Mouse (Mus musculus): ENCODE data around the gene Bbs9. TPM values are rescaled to one million over a fixed set of nuclear protein-coding genes. Genes with fewer than 3 reads are reported as not detected.

Bbs9 gene
- total and polyA plus RNA-seq, 2 experiments from 2014 or later: 17.8 to 35.4 TPM

- peak; percentile 24 for DNase-seq
- 47% methylated on average over 1 of the region's 1 CpGs for WGBS
- ATAC-seq: no peak
- Histone ChIP-seq H3K4me3 (ENCODE audit: low read depth, low read length) (no peak overlapping the region), H3K27me3 (ENCODE audit: insufficient read depth, low read length) (no peaks in the 10 kb centered on the region), H3K9me3 (ENCODE audit: low read length) (no peaks in the 10 kb centered on the region), H3K9ac (no peak overlapping the region), H3K36me3 (ENCODE audit: insufficient read depth) (no peaks in the 10 kb centered on the region), H3K27ac (ENCODE audit: low read depth, low read length) (no peak overlapping the region), H3K4me1 (ENCODE audit: insufficient read depth) (0 out of 2 replicates have a peak, but pooled peaks cover 3% of the 10 kb centered on the region), H3K4me2 (ENCODE audit: low read depth) (no peak overlapping the region)
- no peak for TF ChIP-seq CTCF (IDR thresholded peaks at IDR 0.05; ENCODE audit: low read depth)
Observed at GRCm38 (mm10) chr9:22875231-22875630, 399.7 kb downstream of the Bbs9 start.

DNA sequence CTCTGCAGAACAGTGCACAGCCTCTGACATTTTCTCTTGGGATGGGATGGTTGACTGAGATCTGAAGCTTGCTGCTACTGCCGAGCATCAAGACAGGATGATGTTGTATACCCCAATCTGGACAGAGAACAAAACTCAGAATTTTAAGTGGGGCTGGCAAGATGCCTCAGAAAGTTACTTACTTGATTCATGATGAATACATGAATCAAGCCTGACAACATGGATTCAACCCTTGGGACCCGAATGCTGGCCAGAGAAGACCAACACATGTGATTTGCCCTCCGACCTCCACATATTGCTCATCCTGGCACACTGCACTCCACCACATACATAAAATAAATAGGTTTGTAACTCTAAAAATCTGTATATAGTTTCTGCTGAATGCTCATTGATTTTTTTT lies 403.8 kb downstream of the Bbs9 start:
- Histone ChIP-seq H3K4me3 (ENCODE audit: low read depth, low read length) (no peak overlapping the region), H3K4me2 (ENCODE audit: low read depth) (no peak overlapping the region), H3K9ac (no peak overlapping the region), H3K9me3 (ENCODE audit: low read length) (no peaks in the 10 kb centered on the region), H3K4me1 (ENCODE audit: insufficient read depth) (0 out of 2 replicates have a peak, but pooled peaks cover 3% of the 10 kb centered on the region), H3K27me3 (ENCODE audit: insufficient read depth, low read length) (no peaks in the 10 kb centered on the region), H3K36me3 (ENCODE audit: insufficient read depth) (no peaks in the 10 kb centered on the region), H3K27ac (ENCODE audit: low read depth, low read length) (no peak overlapping the region)
- DNase-seq (no peak), ATAC-seq (no peak)
- no peak for TF ChIP-seq CTCF (IDR thresholded peaks at IDR 0.05; ENCODE audit: low read depth)
- WGBS: 81% methylated on average over 3 of the region's 3 CpGs

DNA sequence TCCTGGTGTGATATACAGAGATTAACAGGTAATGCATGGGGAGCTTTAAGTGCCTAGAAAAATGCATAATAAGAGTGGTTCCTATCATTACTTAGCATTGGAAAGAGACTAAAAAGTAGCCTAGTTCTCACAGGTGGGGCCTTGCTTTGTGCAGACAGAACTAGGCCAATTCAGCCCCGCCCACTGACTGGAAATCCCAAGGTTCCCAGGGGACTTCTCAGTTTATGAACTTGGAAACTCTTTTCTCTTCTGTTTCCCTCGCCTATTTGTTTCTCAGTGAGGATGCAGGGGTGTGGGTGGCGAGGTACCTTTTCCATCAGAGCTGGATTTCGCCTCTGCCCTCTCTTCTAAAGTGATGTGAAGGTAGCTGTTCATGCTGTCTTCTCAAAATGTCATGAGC lies 410.8 kb downstream of the Bbs9 start:
- no peak for ATAC-seq
- no peaks in the 10 kb centered on the region for H3K36me3 ChIP-seq (ENCODE audit: insufficient read depth)
- no peak overlapping the region for H3K9ac ChIP-seq

DNA sequence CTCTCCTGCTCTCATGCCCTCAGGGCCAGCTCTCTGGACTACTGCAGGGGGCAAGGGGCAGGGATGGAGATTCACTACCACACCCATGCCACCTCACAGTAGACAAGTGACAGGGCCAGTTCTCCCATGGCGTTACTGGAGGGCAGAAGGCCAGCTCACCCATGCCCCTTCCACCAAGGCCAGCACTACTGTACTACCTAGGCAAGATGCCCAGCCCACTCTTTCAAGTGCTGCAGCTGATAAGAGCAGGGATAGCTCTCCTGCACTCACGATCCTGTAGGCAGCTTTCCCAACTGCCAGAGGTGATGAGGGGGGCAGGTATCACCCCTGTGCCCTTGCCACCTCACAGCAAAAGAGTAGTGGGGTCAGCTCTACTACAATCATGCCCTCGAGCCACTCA lies 429.9 kb downstream of the Bbs9 start:
- WGBS: 90% methylated on average over 3 of the region's 3 CpGs

More for the DNA sequence above, 410.8 kb downstream of the Bbs9 start:
- no peaks in the 10 kb centered on the region for H3K9me3 ChIP-seq (ENCODE audit: low read length)
- H3K4me1 ChIP-seq (ENCODE audit: insufficient read depth): no peaks in the 10 kb centered on the region
- no peak for DNase-seq
- H3K27ac ChIP-seq (ENCODE audit: low read depth, low read length): no peak overlapping the region
- WGBS: 79% methylated on average over 4 of the region's 4 CpGs
- no peak overlapping the region for H3K4me3 ChIP-seq (ENCODE audit: low read depth, low read length)
- H3K27me3 ChIP-seq (ENCODE audit: insufficient read depth, low read length): no peaks in the 10 kb centered on the region
- TF ChIP-seq CTCF (IDR thresholded peaks at IDR 0.05; ENCODE audit: low read depth): no peak
- H3K4me2 ChIP-seq (ENCODE audit: low read depth): no peak overlapping the region

DNA sequence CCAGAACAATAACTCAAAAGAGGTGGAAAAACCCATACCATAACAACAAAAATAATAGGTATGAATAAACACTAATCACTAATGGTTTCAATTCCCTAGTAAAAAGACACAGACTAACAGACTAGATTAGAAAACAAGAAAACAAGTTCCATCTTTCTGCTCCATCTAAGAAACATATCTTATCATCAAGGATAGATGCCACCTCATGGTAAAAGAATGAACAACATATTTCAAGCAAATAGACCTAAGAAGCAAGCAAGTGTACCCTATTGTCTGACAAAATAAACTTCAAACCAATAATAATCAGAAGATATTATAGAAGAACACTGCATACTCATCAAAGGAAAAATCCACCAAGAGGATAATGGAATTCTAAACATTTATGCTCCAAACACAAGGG lies 441.3 kb downstream of the Bbs9 start:
- H3K9ac ChIP-seq: no peak overlapping the region
- ATAC-seq (no peak), DNase-seq (no peak)
- TF ChIP-seq CTCF (IDR thresholded peaks at IDR 0.05; ENCODE audit: low read depth): peak; percentile 14; the same call in 1 of the 2 replicates
- H3K9me3 ChIP-seq (ENCODE audit: low read length): no peaks in the 10 kb centered on the region
- no peaks in the 10 kb centered on the region for H3K4me1 ChIP-seq (ENCODE audit: insufficient read depth)
- H3K4me2 ChIP-seq (ENCODE audit: low read depth): no peak overlapping the region
- H3K4me3 ChIP-seq (ENCODE audit: low read depth, low read length): no peak overlapping the region
- no peak overlapping the region for H3K27ac ChIP-seq (ENCODE audit: low read depth, low read length)
- H3K36me3 ChIP-seq (ENCODE audit: insufficient read depth): no peaks in the 10 kb centered on the region
- no peaks in the 10 kb centered on the region for H3K27me3 ChIP-seq (ENCODE audit: insufficient read depth, low read length)

More for the DNA sequence above, 429.9 kb downstream of the Bbs9 start:
- H3K9me3 ChIP-seq (ENCODE audit: low read length): no peaks in the 10 kb centered on the region
- H3K4me2 ChIP-seq (ENCODE audit: low read depth): no peak overlapping the region
- ATAC-seq: no peak
- no peak overlapping the region for H3K27ac ChIP-seq (ENCODE audit: low read depth, low read length)
- H3K36me3 ChIP-seq (ENCODE audit: insufficient read depth): no peaks in the 10 kb centered on the region
- TF ChIP-seq CTCF (IDR thresholded peaks at IDR 0.05; ENCODE audit: low read depth): no peak
- H3K9ac ChIP-seq: no peak overlapping the region
- no peak for DNase-seq
- H3K27me3 ChIP-seq (ENCODE audit: insufficient read depth, low read length): no peaks in the 10 kb centered on the region
- no peak overlapping the region for H3K4me3 ChIP-seq (ENCODE audit: low read depth, low read length)
- no peaks in the 10 kb centered on the region for H3K4me1 ChIP-seq (ENCODE audit: insufficient read depth)

- Histone ChIP-seq H3K4me1 (ENCODE audit: insufficient read depth) (no peaks in the 10 kb centered on the region), H3K4me2 (ENCODE audit: low read depth) (no peak overlapping the region), H3K9me3 (ENCODE audit: low read length) (no peaks in the 10 kb centered on the region), H3K27me3 (ENCODE audit: insufficient read depth, low read length) (no peaks in the 10 kb centered on the region), H3K4me3 (ENCODE audit: low read depth, low read length) (no peak overlapping the region), H3K36me3 (ENCODE audit: insufficient read depth) (no peaks in the 10 kb centered on the region), H3K9ac (no peak overlapping the region), H3K27ac (ENCODE audit: low read depth, low read length) (no peak overlapping the region)
- ATAC-seq: no peak
- no peak for DNase-seq
- TF ChIP-seq CTCF (IDR thresholded peaks at IDR 0.05; ENCODE audit: low read depth): no peak
Observed at GRCm38 (mm10) chr9:22935645-22936044, 460.1 kb downstream of the Bbs9 start.

Other genes with a start within 250 kb of the Bbs9 start
- 7.6 and 7.9 TPM in 2 replicates for gene Zfp599, start 215.8 kb upstream of the Bbs9 start, total RNA-seq (2014; rRNA removed)
- gene Zfp599, start 215.8 kb upstream of the Bbs9 start, polyA plus RNA-seq (2015; fragmentation: Nextera tagmentation; extraction: Ambion mirVana): 4.8 and 6.0 TPM in 2 replicates
- 37.1 and 51.3 TPM in 2 replicates for gene Zfp810, start 168.1 kb upstream of the Bbs9 start, total RNA-seq (2014; rRNA removed)
- 20.1 and 27.5 TPM in 2 replicates for gene Zfp810, start 168.1 kb upstream of the Bbs9 start, polyA plus RNA-seq (2015; fragmentation: Nextera tagmentation; extraction: Ambion mirVana)
- 3.5 and 6.6 TPM in 2 replicates for gene Anln, start 86.5 kb upstream of the Bbs9 start, total RNA-seq (2014; rRNA removed)
- gene Anln, start 86.5 kb upstream of the Bbs9 start, polyA plus RNA-seq (2015; fragmentation: Nextera tagmentation; extraction: Ambion mirVana): 2.2 and 2.4 TPM in 2 replicates
- 13.7 and 14.1 TPM in 2 replicates for gene 9530077C05Rik, start 64.2 kb upstream of the Bbs9 start, total RNA-seq (2014; rRNA removed)
- gene 9530077C05Rik, start 64.2 kb upstream of the Bbs9 start, polyA plus RNA-seq (2015; fragmentation: Nextera tagmentation; extraction: Ambion mirVana): 16.3 and 17.5 TPM in 2 replicates
- not detected in 2 replicates for gene Gm17545, start 21.4 kb upstream of the Bbs9 start, total RNA-seq (2014; rRNA removed)
- not detected in 2 replicates for gene Gm17545, start 21.4 kb upstream of the Bbs9 start, polyA plus RNA-seq (2015; fragmentation: Nextera tagmentation; extraction: Ambion mirVana)
- gene Rp9, start 6.0 kb upstream of the Bbs9 start, total RNA-seq (2014; rRNA removed): 80.2 and 85.6 TPM in 2 replicates
- 80.2 and 81.2 TPM in 2 replicates for gene Rp9, start 6.0 kb upstream of the Bbs9 start, polyA plus RNA-seq (2015; fragmentation: Nextera tagmentation; extraction: Ambion mirVana)

Data from forebrain, postnatal 0 days (tissue).